Mouse (Mus musculus) gastrocnemius, postnatal 25 days (tissue): ENCODE measurements around the gene Olfr805. TPM values are rescaled to one million over a fixed set of nuclear protein-coding genes. Genes with fewer than 3 reads are reported as not detected.

Experiments used
- DNase-seq: peaks from one replicate; pipeline ENCODE4 v3.0.0; 2022
- long read RNA-seq, 2 experiments: library from polyadenylated mRNA; stranded (forward); transcript quantifications; one replicate each; pipeline ENCODE4 v2.0.0; 2021
- microRNA-seq, 2 experiments: library from miRNA; unstranded; fragments of <30 nt; microRNA quantifications; one replicate each; pipeline ENCODE4 v1.2.0; 2021; ENCODE audit warnings: borderline replicate concordance in 2 of 2
- total RNA-seq, 2 experiments: library from RNA; stranded (reverse); gene quantifications; 1 replicate in 1 of 2; 2 replicates in 1 of 2; pipeline ENCODE4 v1.2.3; 2021

The Olfr805 gene
- not detected for total RNA-seq
- long read RNA-seq, experiment 1, result 0 reads
- long read RNA-seq, experiment 2, result 0 reads

DNA sequence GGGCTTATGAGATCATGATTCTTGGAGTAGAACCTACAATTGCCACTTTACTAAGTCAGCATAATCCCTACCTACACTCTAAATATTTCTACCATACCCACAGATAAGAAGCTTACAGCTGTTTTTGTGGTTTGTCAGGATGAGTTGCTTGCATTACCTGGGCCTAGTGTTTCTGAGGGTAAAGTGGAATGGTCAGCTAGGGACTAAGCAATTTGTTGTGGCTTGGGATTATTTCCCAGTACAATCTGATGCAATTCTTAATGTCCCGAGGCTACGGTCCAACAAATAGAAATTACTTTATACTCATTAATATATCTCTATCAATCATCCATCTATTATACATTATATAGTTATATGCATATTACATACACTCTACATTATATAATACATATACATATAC is at the start of gene Olfr805:
Olfr805 (minus strand) TSS at position 101 of the 400 bp plus-strand sequence.
- no peak for DNase-seq

DNA sequence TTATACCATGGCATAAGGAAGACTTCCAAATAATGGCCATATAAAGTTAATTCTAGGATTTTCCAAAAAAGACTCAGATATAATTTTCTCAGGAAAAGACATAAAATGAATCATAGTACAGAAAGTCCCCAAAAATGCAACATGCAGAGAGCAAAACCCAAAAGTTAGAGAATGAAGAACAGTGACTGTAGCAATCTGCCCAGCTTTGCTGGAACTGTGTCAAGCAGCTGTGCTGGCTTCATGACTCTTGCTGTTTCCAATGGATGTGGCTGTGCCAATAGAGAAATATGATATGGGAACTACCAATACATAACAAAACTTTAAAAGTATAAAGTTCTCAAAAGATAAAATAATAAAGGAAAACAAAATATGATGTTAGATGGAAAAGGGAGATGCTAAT is 48.9 kb upstream of the Olfr805 start:
- DNase-seq, result peak; percentile 45

DNA sequence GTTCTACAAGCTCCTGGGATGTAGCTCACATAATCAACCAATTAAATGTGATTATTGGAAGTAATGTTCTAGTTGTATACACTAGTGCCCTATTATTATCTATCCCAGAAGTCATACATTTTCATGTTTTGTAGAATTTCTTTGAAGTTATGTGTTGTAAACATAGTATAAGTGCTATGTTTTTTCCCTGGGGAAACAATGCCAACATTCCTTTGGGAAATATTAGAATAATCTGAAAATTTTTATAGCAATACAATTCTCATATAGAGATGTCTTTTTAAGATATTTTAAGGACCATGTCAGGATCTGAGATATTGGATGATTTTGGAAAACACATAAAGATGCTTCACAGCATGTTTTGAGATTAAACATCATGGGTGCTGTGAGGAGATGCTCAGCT is 45.2 kb upstream of the Olfr805 start, which contains the start of gene Olfr809:
Olfr809 (plus strand) TSS at position 301 of the 400 bp plus-strand sequence.
- DNase-seq, result no peak

DNA sequence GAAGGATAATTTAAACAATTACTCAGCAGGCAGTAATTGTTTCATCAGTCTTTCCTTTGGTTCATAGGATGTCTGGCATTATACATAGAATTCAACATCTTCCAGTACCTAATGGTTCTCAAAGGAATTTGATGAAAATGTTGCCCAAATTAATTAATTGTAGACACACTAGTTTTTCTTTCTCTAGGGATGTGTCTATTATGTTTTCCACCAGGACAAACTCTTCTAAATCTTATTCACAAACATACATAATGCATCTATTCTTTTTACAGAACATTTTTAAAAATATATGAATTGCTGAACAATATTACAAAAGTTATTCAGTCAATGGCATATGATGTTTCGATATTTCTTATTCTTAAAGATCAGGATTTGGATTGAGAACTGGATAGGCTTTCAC is 36.0 kb upstream of the Olfr805 start, which contains the start of gene Olfr808:
Olfr808 (plus strand) TSS at position 301 of the 400 bp plus-strand sequence.
- no peak for DNase-seq

DNA sequence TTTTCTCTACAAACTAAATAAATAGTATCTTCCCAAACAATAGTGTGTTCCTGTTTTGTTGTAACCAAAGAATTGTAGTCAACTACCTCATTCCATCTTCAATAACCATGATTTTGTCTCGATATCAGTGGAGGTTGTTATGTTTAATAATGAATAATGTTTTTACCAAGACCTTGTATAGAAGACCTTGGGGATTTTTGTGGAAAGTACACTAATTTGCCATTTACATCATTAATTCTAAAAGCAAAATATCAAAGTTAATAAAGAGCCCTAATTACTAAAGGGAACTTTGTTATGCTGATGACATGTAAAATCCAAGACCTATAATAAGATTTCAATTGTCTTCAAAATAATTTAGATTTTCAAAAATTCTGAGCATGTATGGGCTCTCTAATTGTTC is 28.5 kb upstream of the Olfr805 start, which contains the start of gene Olfr807:
Olfr807 (minus strand) TSS at position 101 of the 400 bp plus-strand sequence.
- DNase-seq, result no peak

DNA sequence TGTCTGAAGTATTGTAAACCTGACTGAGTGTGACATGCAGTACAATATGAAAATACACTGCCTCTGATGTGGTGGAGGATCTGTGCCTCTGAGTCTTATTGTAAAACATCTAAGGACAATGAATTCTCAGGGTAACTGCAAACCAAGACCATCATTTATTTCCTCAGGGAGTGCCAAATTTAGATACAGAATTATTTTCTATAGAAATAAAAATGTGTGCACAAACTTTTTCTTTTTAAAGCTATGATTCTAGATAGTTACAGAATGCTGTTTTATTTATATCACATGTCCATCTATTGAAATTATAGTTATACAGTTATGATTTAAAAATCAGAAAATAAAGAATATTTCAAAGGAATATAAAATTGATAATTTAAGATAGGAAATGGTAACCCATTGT is 12.6 kb upstream of the Olfr805 start, which contains the start of gene Olfr806:
Olfr806 (minus strand) TSS at position 101 of the 400 bp plus-strand sequence.
- no peak for DNase-seq

DNA sequence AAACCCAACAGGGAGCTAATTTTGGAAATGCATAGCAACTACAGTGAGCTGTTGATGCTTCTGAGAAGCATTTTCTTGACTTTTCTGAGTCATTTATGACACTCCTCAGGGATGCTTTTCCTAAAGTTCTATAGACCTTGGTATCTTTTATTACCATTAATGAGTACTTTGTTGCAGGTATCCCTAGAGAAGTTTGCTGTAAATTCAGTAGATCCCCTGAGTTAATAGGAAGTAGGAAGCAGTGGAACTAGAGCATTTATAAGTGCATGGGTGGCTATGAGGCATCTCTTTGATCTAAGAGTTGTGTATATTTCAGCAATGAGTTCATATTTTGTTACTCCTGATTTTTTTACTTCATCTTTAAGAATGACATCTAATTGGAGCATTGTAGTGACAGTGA is 26.3 kb downstream of the Olfr805 start, which contains the start of gene Olfr804:
Olfr804 (plus strand) TSS at position 301 of the 400 bp plus-strand sequence.
- DNase-seq, result no peak

DNA sequence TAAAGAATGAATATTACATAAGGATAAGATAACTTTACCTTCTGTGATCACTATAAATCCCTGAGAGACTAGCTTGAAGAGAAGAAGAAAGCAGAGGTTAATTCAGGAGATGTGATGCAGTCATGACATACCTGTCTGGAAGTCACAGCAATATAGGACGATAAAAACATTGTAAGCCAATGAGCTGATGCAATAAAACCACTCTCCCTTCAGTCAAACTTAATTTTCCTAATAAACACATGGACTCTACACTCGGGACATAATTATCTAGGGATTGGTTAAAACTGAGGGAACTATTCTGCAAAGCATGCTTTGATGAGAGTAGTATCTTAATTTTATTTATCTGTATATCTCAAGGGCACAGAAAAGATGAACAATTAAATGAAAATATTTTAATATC is 35.0 kb downstream of the Olfr805 start, which contains the start of gene Olfr803:
Olfr803 (minus strand) TSS at position 101 of the 400 bp plus-strand sequence.
- DNase-seq, result no peak

DNA sequence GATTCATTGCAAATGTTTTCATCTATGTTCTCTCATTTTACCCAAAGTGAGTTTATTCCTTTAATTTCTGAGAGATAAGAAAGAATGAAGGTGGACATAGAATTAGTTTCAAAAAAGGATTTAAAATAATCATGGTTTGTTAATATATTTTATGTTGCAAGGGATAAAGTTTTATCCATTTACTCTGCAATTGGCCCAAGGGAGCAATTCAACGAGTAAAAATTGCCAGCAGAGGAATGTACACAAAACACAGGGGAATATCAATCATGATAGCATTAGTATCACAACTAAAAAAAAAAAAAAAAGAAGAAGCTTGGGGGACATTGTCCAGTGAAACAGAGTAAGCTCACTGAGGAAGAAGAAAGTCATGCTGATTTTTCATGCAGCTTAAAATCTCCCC is 41.1 kb downstream of the Olfr805 start, which contains the start of gene Olfr802:
Olfr802 (minus strand) TSS at position 101 of the 400 bp plus-strand sequence.
- DNase-seq, result no peak

DNA sequence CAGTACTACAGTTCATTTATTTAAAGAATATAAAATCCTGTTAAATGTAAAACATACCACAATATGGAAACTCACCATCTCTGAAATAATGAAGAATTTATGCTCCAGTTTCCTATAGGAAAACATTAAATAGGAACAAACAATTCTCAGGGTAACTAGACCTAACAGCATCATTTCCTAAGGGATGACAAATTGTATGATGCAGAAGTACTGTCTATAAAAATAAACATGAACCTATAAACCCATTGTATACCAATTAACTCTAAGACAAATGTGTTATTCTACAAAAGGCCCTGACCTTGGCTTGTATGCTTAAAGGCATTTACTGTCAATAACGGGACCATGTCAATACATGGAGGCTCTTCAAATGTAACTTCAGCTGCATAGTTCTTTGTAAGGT is 55.4 kb downstream of the Olfr805 start, which contains the start of gene Olfr801:
Olfr801 (minus strand) TSS at position 101 of the 400 bp plus-strand sequence.
- no peak for DNase-seq

Small RNAs within 50 kb of the gene (microRNA-seq; reads per million reads assigned to microRNA genes)
- gene Gm24485, result 0 reads per million in 2 experiments

Other genes with a start within 250 kb of the Olfr805 start
- gene Olfr789, start 244.6 kb downstream of the Olfr805 start, total RNA-seq, result not detected
- gene Olfr790, start 230.9 kb downstream of the Olfr805 start, total RNA-seq, result not detected
- not detected for gene Olfr791, start 207.6 kb downstream of the Olfr805 start, total RNA-seq
- not detected for gene Olfr792, start 190.2 kb downstream of the Olfr805 start, total RNA-seq
- not detected for gene Olfr794, start 161.7 kb downstream of the Olfr805 start, total RNA-seq
- not detected for gene Olfr796, start 116.8 kb downstream of the Olfr805 start, total RNA-seq
- not detected for gene Olfr798, start 101.4 kb downstream of the Olfr805 start, total RNA-seq
- gene Olfr799, start 91.9 kb downstream of the Olfr805 start, total RNA-seq, result not detected
- not detected for gene Olfr800, start 71.7 kb downstream of the Olfr805 start, total RNA-seq
- gene Olfr801, start 55.5 kb downstream of the Olfr805 start, total RNA-seq, result not detected
- gene Olfr802, start 41.2 kb downstream of the Olfr805 start, total RNA-seq, result not detected
- gene Olfr803, start 35.1 kb downstream of the Olfr805 start, total RNA-seq, result not detected
- gene Olfr804, start 26.2 kb downstream of the Olfr805 start, total RNA-seq, result not detected
- gene Olfr806, start 12.5 kb upstream of the Olfr805 start, total RNA-seq, result not detected
- gene Olfr807, start 28.4 kb upstream of the Olfr805 start, total RNA-seq, result not detected
- gene Olfr808, start 36.1 kb upstream of the Olfr805 start, total RNA-seq, result not detected
- gene Olfr809, start 45.3 kb upstream of the Olfr805 start, total RNA-seq, result not detected
- gene Olfr810, start 65.5 kb upstream of the Olfr805 start, total RNA-seq, result not detected
- not detected for gene Olfr811, start 75.0 kb upstream of the Olfr805 start, total RNA-seq
- not detected for gene Olfr812, start 116.7 kb upstream of the Olfr805 start, total RNA-seq
- gene Olfr813, start 126.0 kb upstream of the Olfr805 start, total RNA-seq, result not detected
- gene Olfr814, start 150.5 kb upstream of the Olfr805 start, total RNA-seq, result not detected
- gene Olfr815, start 176.5 kb upstream of the Olfr805 start, total RNA-seq, result not detected
- gene Olfr816, start 186.2 kb upstream of the Olfr805 start, total RNA-seq, result not detected
- not detected for gene Olfr818, start 219.7 kb upstream of the Olfr805 start, total RNA-seq
- gene Olfr819, start 237.9 kb upstream of the Olfr805 start, total RNA-seq, result not detected
- not detected for gene Olfr247, start 246.8 kb upstream of the Olfr805 start, total RNA-seq